Mouse (Mus musculus) CH12.LX (cell line): ENCODE data around the gene Notch1. TPM values are rescaled to one million over a fixed set of nuclear protein-coding genes. Genes with fewer than 3 reads are reported as not detected.
A peak's percentile ranks its signal among the peaks of the same experiment; 100 is the strongest.

Experiments used
- DNase-seq: peaks from one replicate; pipeline ENCODE4 v3.0.0-alpha.2; 2013; ENCODE audit errors: extremely low read depth
- H3K27ac ChIP-seq: 2 replicates; pipeline ENCODE4 v1.5.1; 2012; ENCODE audit warnings: low read depth, mild to moderate bottlenecking, control low read depth, moderate library complexity; ENCODE audit not compliant: insufficient read depth
- H3K27me3 ChIP-seq: replicated peaks from 2 replicates; pipeline ENCODE3; 2012; ENCODE audit warnings: inconsistent platforms
- H3K36me3 ChIP-seq, 2 experiments: replicated peaks in 1 of 2; 2 replicates each; pipeline versions ENCODE3 to v1.6.1; 2012; ENCODE audit warnings: inconsistent platforms in 1 of 2, low read length in 1 of 2, mild to moderate bottlenecking in 1 of 2, mixed read lengths in 1 of 2, moderate library complexity in 1 of 2; ENCODE audit not compliant: control insufficient read depth in 1 of 2, insufficient read depth in 1 of 2
- H3K4me1 ChIP-seq, 2 experiments: 2 replicates each; pipeline ENCODE4 v1.6.1; 2012; ENCODE audit warnings: inconsistent platforms in 1 of 2, moderate library complexity in 1 of 2; ENCODE audit not compliant: insufficient read depth in 2 of 2, control insufficient read depth in 1 of 2
- H3K4me2 ChIP-seq: 2 replicates; pipeline ENCODE4 v1.6.1; 2012; ENCODE audit warnings: low read depth, mild to moderate bottlenecking, control low read depth; ENCODE audit not compliant: poor library complexity, insufficient read depth, severe bottlenecking
- H3K4me3 ChIP-seq, 3 experiments: fragments of 150-350 bp in 1 of 3; sonication (generic) in 1 of 3; replicated peaks in 1 of 3; 2 replicates each; pipeline versions ENCODE3 to v1.5.1; 2011 to 2012; ENCODE audit warnings: low read depth in 2 of 3, low read length in 2 of 3, mild to moderate bottlenecking in 2 of 3, moderate library complexity in 2 of 3, control low read depth in 1 of 3, improper control_type of control experiment in 1 of 3, inconsistent platforms in 1 of 3, mixed read lengths in 1 of 3; ENCODE audit not compliant: poor library complexity in 1 of 3
- H3K79me2 ChIP-seq: replicated peaks from 2 replicates; pipeline ENCODE4 v1.6.1; 2012; ENCODE audit warnings: mild to moderate bottlenecking, moderate library complexity; ENCODE audit not compliant: control insufficient read depth, poor library complexity, insufficient read depth, severe bottlenecking; ENCODE audit errors: extremely low read depth
- H3K9ac ChIP-seq: 2 replicates; pipeline ENCODE4 v1.6.1; 2012; ENCODE audit warnings: low read depth, mild to moderate bottlenecking, control low read depth, moderate library complexity; ENCODE audit not compliant: insufficient read depth
- H3K9me3 ChIP-seq: replicated peaks from 2 replicates; pipeline ENCODE3; 2012; ENCODE audit warnings: low read length, inconsistent platforms, mixed read lengths
- BHLHE40 ChIP-seq: IDR thresholded peaks from 2 replicates; pipeline ENCODE4 v1.6.1; 2011; ENCODE audit warnings: mild to moderate bottlenecking, low read depth, low read length, improper control_type of control experiment
- CHD2 ChIP-seq: IDR thresholded peaks from 2 replicates; pipeline ENCODE4 v1.6.1; 2011; ENCODE audit warnings: low read length, improper control_type of control experiment
- E2F4 ChIP-seq: IDR thresholded peaks from 2 replicates; pipeline ENCODE4 v1.6.1; 2011; ENCODE audit warnings: low read depth, low read length, improper control_type of control experiment; ENCODE audit not compliant: insufficient replicate concordance
- EP300 ChIP-seq: IDR thresholded peaks from 2 replicates; pipeline ENCODE4 v1.6.1; 2011; ENCODE audit warnings: low read length, improper control_type of control experiment
- GABPA ChIP-seq: IDR thresholded peaks from 2 replicates; pipeline ENCODE4 v1.6.1; 2012; ENCODE audit warnings: low read depth, low read length, improper control_type of control experiment, inconsistent platforms; ENCODE audit not compliant: insufficient replicate concordance
- HCFC1 ChIP-seq: IDR thresholded peaks from 2 replicates; pipeline ENCODE4 v1.6.1; 2012; ENCODE audit warnings: low read depth, mild to moderate bottlenecking, inconsistent platforms, low read length, improper control_type of control experiment
- JUN ChIP-seq: IDR thresholded peaks from 2 replicates; pipeline ENCODE4 v1.6.1; 2011; ENCODE audit warnings: low read depth, mild to moderate bottlenecking, low read length, improper control_type of control experiment, moderate library complexity; ENCODE audit not compliant: insufficient read depth
- JUND ChIP-seq: conservative IDR thresholded peaks from 2 replicates; pipeline ENCODE4 v1.6.1; 2011; ENCODE audit warnings: low read depth, low read length, improper control_type of control experiment
- KAT2A ChIP-seq: IDR thresholded peaks from 2 replicates; pipeline ENCODE4 v1.6.1; 2012; ENCODE audit warnings: low read length, improper control_type of control experiment, inconsistent platforms; ENCODE audit not compliant: insufficient replicate concordance
- MAZ ChIP-seq: IDR thresholded peaks from 2 replicates; pipeline ENCODE4 v1.6.1; 2012; ENCODE audit warnings: low read depth, mild to moderate bottlenecking, inconsistent platforms, low read length, improper control_type of control experiment, moderate library complexity
- MXI1 ChIP-seq: IDR thresholded peaks from 2 replicates; pipeline ENCODE4 v1.6.1; 2011; ENCODE audit warnings: mild to moderate bottlenecking, low read depth, low read length, improper control_type of control experiment
- MYC ChIP-seq: IDR thresholded peaks from 2 replicates; pipeline ENCODE4 v1.6.1; 2011; ENCODE audit warnings: low read depth, mild to moderate bottlenecking, improper control_type of control experiment, low read length
- NELFE ChIP-seq: IDR thresholded peaks from 2 replicates; pipeline ENCODE4 v1.6.1; 2011; ENCODE audit warnings: low read depth, low read length, improper control_type of control experiment
- NRF1 ChIP-seq: IDR thresholded peaks from 2 replicates; pipeline ENCODE4 v1.6.1; 2014; ENCODE audit warnings: low read depth, mild to moderate bottlenecking, inconsistent platforms, low read length, improper control_type of control experiment, moderate library complexity
- PAX5 ChIP-seq: IDR thresholded peaks from 2 replicates; pipeline ENCODE4 v1.6.1; 2012; ENCODE audit warnings: low read length, inconsistent platforms, mixed read lengths
- POLR2A ChIP-seq: IDR thresholded peaks from 2 replicates; pipeline ENCODE4 v1.6.1; 2011; ENCODE audit warnings: low read depth, mild to moderate bottlenecking, improper control_type of control experiment, low read length
- POLR2AphosphoS2 ChIP-seq: IDR thresholded peaks from 2 replicates; pipeline ENCODE4 v1.6.1; 2011; ENCODE audit warnings: low read depth, low read length, improper control_type of control experiment
- RCOR1 ChIP-seq: conservative IDR thresholded peaks from 2 replicates; pipeline ENCODE4 v1.6.1; 2012; ENCODE audit warnings: low read depth, mild to moderate bottlenecking, inconsistent platforms, low read length, improper control_type of control experiment
- SIN3A ChIP-seq: IDR thresholded peaks from 2 replicates; pipeline ENCODE4 v1.6.1; 2012; ENCODE audit warnings: low read length, improper control_type of control experiment, inconsistent platforms
- SMC3 ChIP-seq: IDR thresholded peaks from 2 replicates; pipeline ENCODE4 v1.6.1; 2011; ENCODE audit warnings: low read depth, low read length, improper control_type of control experiment
- TBP ChIP-seq: conservative IDR thresholded peaks from 2 replicates; pipeline ENCODE4 v1.6.1; 2011; ENCODE audit warnings: low read depth, low read length, improper control_type of control experiment
- TCF12 ChIP-seq: IDR thresholded peaks from 2 replicates; pipeline ENCODE4 v1.6.1; 2014; ENCODE audit warnings: low read depth, mild to moderate bottlenecking, inconsistent platforms, low read length, improper control_type of control experiment
- USF2 ChIP-seq: conservative IDR thresholded peaks from 2 replicates; pipeline ENCODE4 v1.6.1; 2011; ENCODE audit warnings: low read depth, low read length, improper control_type of control experiment
- ZC3H11A ChIP-seq: IDR thresholded peaks from 2 replicates; pipeline ENCODE4 v1.6.1; 2012; ENCODE audit warnings: low read depth, mild to moderate bottlenecking, inconsistent platforms, low read length, improper control_type of control experiment
- ZMIZ1 ChIP-seq: IDR thresholded peaks from 2 replicates; pipeline ENCODE4 v1.6.1; 2012; ENCODE audit warnings: low read depth, mild to moderate bottlenecking, inconsistent platforms, low read length, improper control_type of control experiment
- ZNF384 ChIP-seq: IDR thresholded peaks from 2 replicates; pipeline ENCODE4 v1.6.1; 2012; ENCODE audit warnings: low read depth, low read length, improper control_type of control experiment, inconsistent platforms
- dilution Hi-C: fragments of 300-500 bp; cut with MboI; formaldehyde crosslinking; loops from 2 replicates; pipeline ENCODE4 v1.14.3; 2020; ENCODE audit warnings: low sequenced_read_pairs; ENCODE audit not compliant: extremely low pct_unique_long_range_greater_than_20kb, extremely low pct_ligation_motif_present
- in situ Hi-C: fragments of 300-500 bp; cut with MboI; formaldehyde crosslinking; loops from 3 replicates; pipeline ENCODE4 v1.14.3; 2019; ENCODE audit warnings: low sequenced_read_pairs, low pct_ligation_motif_present, low pct_unique_long_range_greater_than_20kb, mixed read lengths
- polyA plus RNA-seq: library from polyadenylated mRNA; unstranded; fragments of >175 nt; gene quantifications from 2 replicates; pipeline ENCODE4 v1.2.1, GENCODE M21; 2012; ENCODE audit warnings: low read depth; ENCODE audit not compliant: insufficient read length
- total RNA-seq, 2 experiments: library from RNA; depleted of rRNA; stranded (reverse); fragments of 300-350 nt in 1 of 2; fragments of >200 nt in 1 of 2; gene quantifications; 2 replicates each; pipeline ENCODE4 v1.2.3; 2012 to 2014

The Notch1 gene
- total and polyA plus RNA-seq, 3 experiments = 0.98 to 13.1 (median 3.8) TPM

GRCm38 (mm10) chr2:26503661-26504575 is 12.5 kb downstream of the Notch1 start:
- Histone ChIP-seq H3K4me3 (peak overlapping the region; percentile 61 to 89 (median 77)), H3K36me3 (peaks cover 11 to 25% of the 10 kb centered on the region in 2 experiments), H3K4me2 (peak overlapping the region; percentile 70), H3K27me3 (peaks cover 20% of the 10 kb centered on the region), H3K79me2 (peaks cover 17% of the 10 kb centered on the region), H3K9me3 (no peaks in the 10 kb centered on the region), H3K27ac (peak overlapping the region; percentile 57), H3K9ac (peak overlapping the region; percentile 78; the same call in 1 of the 2 replicates), H3K4me1 (peaks cover 35 to 63% of the 10 kb centered on the region in 2 experiments)
- DNase-seq = peak; percentile 67
- in situ Hi-C loops = no loop called here
- dilution Hi-C loops = no loop called here
- peak; percentile 83 for TF ChIP-seq POLR2A
- TF ChIP-seq RCOR1 = peak; percentile 25; the same call in 1 of the 2 replicates
- no peak for TF ChIP-seq EP300
- TF ChIP-seq SIN3A = peak; percentile 83
- peak; percentile 83; the same call in 1 of the 2 replicates for TF ChIP-seq MAZ
- TF ChIP-seq TBP = peak; percentile 53; the same call in 1 of the 2 replicates
- TF ChIP-seq NELFE = peak; percentile 74
- peak; percentile 26 for TF ChIP-seq BHLHE40
- TF ChIP-seq ZMIZ1 = peak; percentile 82
- no peak for TF ChIP-seq PAX5
- peak; percentile 38; the same call in 1 of the 2 replicates for TF ChIP-seq MXI1
- peak; percentile 92 for TF ChIP-seq TCF12
- peak; percentile 80 for TF ChIP-seq KAT2A
- TF ChIP-seq USF2 = no peak
- TF ChIP-seq NRF1 = peak; percentile 43; the same call in 1 of the 2 replicates
- no peak for TF ChIP-seq ZNF384

- H3K4me1 ChIP-seq = peaks cover 35 to 57% of the 10 kb centered on the region in 2 experiments
- DNase-seq = peak; percentile 21
- TF ChIP-seq E2F4 (no peak), BHLHE40 (peak; percentile 74), MXI1 (peak; percentile 52), EP300 (no peak), HCFC1 (no peak; the same call in 1 of the 2 replicates), CHD2 (no peak), GABPA (no peak), POLR2AphosphoS2 (no peak), NELFE (no peak), RCOR1 (no peak), POLR2A (no peak), JUN (no peak), TCF12 (peak; percentile 33), ZMIZ1 (no peak), JUND (peak; percentile 53), ZNF384 (no peak), SIN3A (no peak; the same call in none of the 2 replicates), MYC (no peak), KAT2A (no peak), PAX5 (no peak), SMC3 (no peak), ZC3H11A (no peak)
These were observed 13.4 kb downstream of the Notch1 start for GRCm38 (mm10) chr2:26502863-26503631.

More at GRCm38 (mm10) chr2:26502863-26503631, 13.4 kb downstream of the Notch1 start:
- peak overlapping the region; percentile 42 for H3K27ac ChIP-seq
- H3K79me2 ChIP-seq = peaks cover 22% of the 10 kb centered on the region
- peaks cover 11 to 32% of the 10 kb centered on the region in 2 experiments for H3K36me3 ChIP-seq
- H3K27me3 ChIP-seq = peaks cover 20% of the 10 kb centered on the region
- H3K4me2 ChIP-seq = peak overlapping the region; percentile 70
- H3K4me3 ChIP-seq = peak overlapping the region; percentile 61 to 89 (median 77)
- H3K9ac ChIP-seq = peak overlapping the region; percentile 78
- no peaks in the 10 kb centered on the region for H3K9me3 ChIP-seq
- dilution Hi-C loops = no loop called here
- in situ Hi-C loops = no loop called here
